13 mouse cellular contexts compared by ENCODE assay signal in genomic region chr14:73231286-73231982, GRCm38 (mm10). TPM values are rescaled to one million over a fixed set of nuclear protein-coding genes. Genes with fewer than 3 reads are reported as not detected.
DNase-seq lines count a peak whose midpoint lies in the region; ATAC-seq and TF ChIP-seq lines count a peak whose summit lies in the region.
"Had no signal": no experiment of that assay in that cellular context is flagged by ENCODE, and none has a peak within 500 bp of the region (broad histone marks: within the 10 kb centered on the region; RNA-seq: fewer than 3 reads in every experiment).

No protein-coding gene starts in this region.

- no peak for DNase-seq in midbrain, postnatal 0 days (ENCODE audit: low spot score)
- peak; percentile 9 for DNase-seq in yolk sac, embryonic 10.5 days (ENCODE audit: low spot score)
- no peak for DNase-seq in cerebellum, adult 9-10 months
- no peak for DNase-seq in layer of hippocampus, postnatal 10 days (ENCODE audit: low spot score in 2 of 2)
- DNase-seq: adrenal gland, adult 8-10 months; cerebellum, postnatal 36 days; thymus, postnatal 14 days had no signal

- no peaks in the 10 kb centered on the region for H3K36me3 ChIP-seq in heart, embryonic 13.5 days
- no peaks in the 10 kb centered on the region for H3K36me3 ChIP-seq in heart, embryonic 11.5 days (ENCODE audit: control insufficient read depth, insufficient read depth, low read length)
- no peaks in the 10 kb centered on the region for H3K36me3 ChIP-seq in midbrain, embryonic 12.5 days
- no peaks in the 10 kb centered on the region for H3K36me3 ChIP-seq in midbrain, postnatal 0 days (ENCODE audit: insufficient read depth, low read length)
- H3K36me3 ChIP-seq in heart, embryonic 15.5 days: no peaks in the 10 kb centered on the region; the same call in 1 of the 2 replicates

- H3K4me3 ChIP-seq in heart, embryonic 13.5 days: no peak overlapping the region
- H3K4me3 ChIP-seq in heart, embryonic 11.5 days (ENCODE audit: low read depth, low read length): no peak overlapping the region
- H3K4me3 ChIP-seq in midbrain, embryonic 12.5 days: no peak overlapping the region
- no peak overlapping the region for H3K4me3 ChIP-seq in midbrain, postnatal 0 days (ENCODE audit: low read depth, low read length)
- H3K4me3 ChIP-seq in heart, embryonic 15.5 days: no peak overlapping the region
- H3K4me3 ChIP-seq: myocyte had no signal

- no peaks in the 10 kb centered on the region for H3K9me3 ChIP-seq in heart, embryonic 13.5 days
- no peaks in the 10 kb centered on the region for H3K9me3 ChIP-seq in heart, embryonic 11.5 days (replicated peaks; ENCODE audit: control insufficient read depth, low read length)
- no peaks in the 10 kb centered on the region for H3K9me3 ChIP-seq in midbrain, embryonic 12.5 days
- no peaks in the 10 kb centered on the region for H3K9me3 ChIP-seq in midbrain, postnatal 0 days (ENCODE audit: low read length)
- H3K9me3 ChIP-seq in heart, embryonic 15.5 days (replicated peaks): no peaks in the 10 kb centered on the region

- H3K27me3 ChIP-seq in heart, embryonic 13.5 days (replicated peaks): no peaks in the 10 kb centered on the region
- H3K27me3 ChIP-seq in heart, embryonic 11.5 days (ENCODE audit: control insufficient read depth, insufficient read depth, low read length): no peaks in the 10 kb centered on the region
- no peaks in the 10 kb centered on the region for H3K27me3 ChIP-seq in midbrain, embryonic 12.5 days
- no peaks in the 10 kb centered on the region for H3K27me3 ChIP-seq in midbrain, postnatal 0 days (ENCODE audit: insufficient read depth, low read length)
- no peaks in the 10 kb centered on the region for H3K27me3 ChIP-seq in heart, embryonic 15.5 days

- no peak overlapping the region for H3K9ac ChIP-seq in heart, embryonic 13.5 days
- no peak overlapping the region for H3K9ac ChIP-seq in heart, embryonic 11.5 days (ENCODE audit: low read depth, low read length)
- no peak overlapping the region for H3K9ac ChIP-seq in midbrain, embryonic 12.5 days (replicated peaks)
- H3K9ac ChIP-seq in midbrain, postnatal 0 days (replicated peaks; ENCODE audit: low read length, poor library complexity, severe bottlenecking): no peak overlapping the region
- H3K9ac ChIP-seq in heart, embryonic 15.5 days: no peak overlapping the region
- H3K9ac ChIP-seq: liver, embryonic 14.5 days had no signal

- 55% methylated on average over 5 of the region's 5 CpGs for WGBS in heart, embryonic 13.5 days
- 40% methylated on average over 5 of the region's 5 CpGs for WGBS in heart, embryonic 11.5 days (ENCODE audit: insufficient replicate concordance)
- WGBS in midbrain, embryonic 12.5 days: 32% methylated on average over 5 of the region's 5 CpGs
- 33% methylated on average over 5 of the region's 5 CpGs for WGBS in midbrain, postnatal 0 days
- 58% methylated on average over 5 of the region's 5 CpGs for WGBS in heart, embryonic 15.5 days

- peak overlapping the region; percentile 9; the same call in 1 of the 2 replicates for H3K27ac ChIP-seq in heart, embryonic 13.5 days (replicated peaks)
- H3K27ac ChIP-seq in heart, embryonic 11.5 days (ENCODE audit: low read depth, low read length): no peak overlapping the region
- 0 out of 2 replicates have a peak overlapping the region, but pooled peaks have one; percentile 4 for H3K27ac ChIP-seq in midbrain, embryonic 12.5 days (replicated peaks)
- no peak overlapping the region for H3K27ac ChIP-seq in midbrain, postnatal 0 days (ENCODE audit: low read depth, low read length)
- H3K27ac ChIP-seq in heart, embryonic 15.5 days: 0 out of 2 replicates have a peak overlapping the region, but pooled peaks have one; percentile 20
- H3K27ac ChIP-seq: liver, embryonic 14.5 days had no signal

- H3K4me1 ChIP-seq in heart, embryonic 13.5 days: peaks cover 35% of the 10 kb centered on the region
- peaks cover 18% of the 10 kb centered on the region for H3K4me1 ChIP-seq in heart, embryonic 11.5 days (ENCODE audit: control insufficient read depth, insufficient read depth, low read length)
- H3K4me1 ChIP-seq in midbrain, embryonic 12.5 days: peaks cover 15% of the 10 kb centered on the region; the same call in 1 of the 2 replicates
- H3K4me1 ChIP-seq in midbrain, postnatal 0 days (ENCODE audit: insufficient read depth, low read length): no peaks in the 10 kb centered on the region
- peaks cover 25% of the 10 kb centered on the region for H3K4me1 ChIP-seq in heart, embryonic 15.5 days (replicated peaks)

- no peak for TF ChIP-seq CTCF in midbrain, postnatal 0 days (IDR thresholded peaks at IDR 0.05)

- no peak overlapping the region for H3K4me2 ChIP-seq in heart, embryonic 13.5 days
- no peak overlapping the region for H3K4me2 ChIP-seq in heart, embryonic 11.5 days
- H3K4me2 ChIP-seq in midbrain, embryonic 12.5 days (replicated peaks): no peak overlapping the region
- H3K4me2 ChIP-seq in midbrain, postnatal 0 days (ENCODE audit: low read depth, low read length, poor library complexity, severe bottlenecking): no peak overlapping the region
- no peak overlapping the region for H3K4me2 ChIP-seq in heart, embryonic 15.5 days

- no peak for ATAC-seq in heart, embryonic 13.5 days (ENCODE audit: extremely low read depth, insufficient number of reproducible peaks, low FRiP score, low TSS enrichment)
- ATAC-seq in heart, embryonic 11.5 days (replicated peaks; ENCODE audit: insufficient number of reproducible peaks, low FRiP score, low TSS enrichment): no peak
- ATAC-seq in midbrain, embryonic 12.5 days (ENCODE audit: low FRiP score, low read depth): no peak
- ATAC-seq in midbrain, postnatal 0 days (ENCODE audit: low FRiP score): no peak
- no peak for ATAC-seq in heart, embryonic 15.5 days (replicated peaks; ENCODE audit: insufficient number of reproducible peaks, insufficient read depth, low FRiP score, low read depth)

RNA-seq across cellular contexts. Expression of gene Lpar6, which starts 6.3 kb away (rescaled TPM):
- 7.8 and 8.4 TPM in 2 replicates for polyA plus RNA-seq in heart, embryonic 13.5 days (2015; fragmentation: Nextera tagmentation; extraction: Ambion mirVana)
- 8.8 and 10.5 TPM in 2 replicates for polyA plus RNA-seq in heart, embryonic 11.5 days (2014; fragmentation: Nextera tagmentation; extraction: Ambion mirVana)
- polyA plus RNA-seq in midbrain, embryonic 12.5 days (2016; fragmentation: Nextera tagmentation; extraction: Ambion mirVana): 13.9 and 14.2 TPM in 2 replicates
- 2.2 and 2.3 TPM in 2 replicates for total RNA-seq in midbrain, postnatal 0 days (2014; rRNA removed)
- 1.3 and 1.8 TPM in 2 replicates for polyA plus RNA-seq in midbrain, postnatal 0 days (2015; fragmentation: Nextera tagmentation; extraction: Ambion mirVana)
- polyA plus RNA-seq in heart, embryonic 15.5 days (2015; fragmentation: Nextera tagmentation; extraction: Ambion mirVana): 8.7 and 8.8 TPM in 2 replicates
- total RNA-seq in layer of hippocampus, postnatal 10 days (2021): 1 to 10 TPM; 1.8 TPM

Comparison
In these comparisons a context has a peak if more than half of its experiments do, and no peak if none do; other contexts are left out.
1. H3K27ac ChIP-seq: peak in heart, embryonic 13.5 days (single experiment), midbrain, embryonic 12.5 days (single experiment) and heart, embryonic 15.5 days (single experiment); none in heart, embryonic 11.5 days (single experiment) and midbrain, postnatal 0 days (single experiment).